Mouse (Mus musculus) MEL (cell line): ENCODE results near the gene Il10. TPM values are rescaled to one million over a fixed set of nuclear protein-coding genes. Genes with fewer than 3 reads are reported as not detected.

ENCODE experiments used
- DNase-seq: peaks from one replicate; pipeline ENCODE4 v3.0.0; 2011; ENCODE audit warnings: low read depth, low spot score
- H3K27ac ChIP-seq: 2 replicates; pipeline ENCODE4 v1.5.1; 2012; ENCODE audit warnings: low read depth, mild to moderate bottlenecking, control low read depth, low read length, moderate library complexity; ENCODE audit not compliant: control insufficient read depth
- H3K27me3 ChIP-seq, 2 experiments: fragments of 150-350 bp in 1 of 2; sonication (generic) in 1 of 2; 2 replicates each; pipeline ENCODE4 v1.6.1; 2012; ENCODE audit warnings: low read length in 2 of 2, mild to moderate bottlenecking in 2 of 2, improper control_type of control experiment in 1 of 2, moderate library complexity in 1 of 2; ENCODE audit not compliant: insufficient read depth in 2 of 2, control insufficient read depth in 1 of 2
- H3K36me3 ChIP-seq, 2 experiments: 2 replicates each; pipeline ENCODE4 v1.6.1; 2012 to 2014; ENCODE audit warnings: low read length in 2 of 2, improper control_type of control experiment in 1 of 2, inconsistent platforms in 1 of 2, mild to moderate bottlenecking in 1 of 2; ENCODE audit not compliant: insufficient read depth in 2 of 2, control insufficient read depth in 1 of 2
- H3K4me1 ChIP-seq, 2 experiments: fragments of 150-350 bp in 1 of 2; sonication (generic) in 1 of 2; 2 replicates each; pipeline ENCODE4 v1.6.1; 2012; ENCODE audit warnings: low read length in 2 of 2, improper control_type of control experiment in 1 of 2, mild to moderate bottlenecking in 1 of 2; ENCODE audit not compliant: insufficient read depth in 2 of 2, control insufficient read depth in 1 of 2
- H3K4me3 ChIP-seq, 2 experiments: fragments of 150-350 bp in 1 of 2; sonication (generic) in 1 of 2; 2 replicates each; pipeline ENCODE4 v1.5.1; 2012; ENCODE audit warnings: low read depth in 2 of 2, low read length in 2 of 2, mild to moderate bottlenecking in 2 of 2, moderate library complexity in 2 of 2, control low read depth in 1 of 2, improper control_type of control experiment in 1 of 2; ENCODE audit not compliant: control insufficient read depth in 1 of 2, insufficient read depth in 1 of 2
- H3K79me2 ChIP-seq: 2 replicates; pipeline ENCODE4 v1.6.1; 2012; ENCODE audit warnings: mild to moderate bottlenecking, low read length, moderate library complexity; ENCODE audit not compliant: control insufficient read depth, poor library complexity, insufficient read depth
- H3K9ac ChIP-seq: 2 replicates; pipeline ENCODE4 v1.6.1; 2012; ENCODE audit warnings: low read depth, mild to moderate bottlenecking, control low read depth, low read length, moderate library complexity; ENCODE audit not compliant: control insufficient read depth, poor library complexity, severe bottlenecking
- H3K9me3 ChIP-seq: fragments of 150-350 bp; sonication (generic); replicated peaks from 2 replicates; pipeline ENCODE4 v1.6.1; 2012; ENCODE audit warnings: mild to moderate bottlenecking, low read length, improper control_type of control experiment, moderate library complexity; ENCODE audit not compliant: insufficient read depth
- BHLHE40 ChIP-seq: IDR thresholded peaks from 2 replicates; pipeline ENCODE4 v1.6.1; 2012; ENCODE audit warnings: low read depth, mild to moderate bottlenecking, inconsistent platforms, low read length, improper control_type of control experiment, borderline replicate concordance
- ELF1 ChIP-seq: IDR thresholded peaks from 2 replicates; pipeline ENCODE4 v1.6.1; 2014; ENCODE audit warnings: low read depth, mild to moderate bottlenecking, inconsistent platforms, low read length, improper control_type of control experiment, moderate library complexity
- GATA1 ChIP-seq: IDR thresholded peaks from 2 replicates; pipeline ENCODE4 v1.6.1; 2011; ENCODE audit warnings: low read depth, low read length, improper control_type of control experiment
- HCFC1 ChIP-seq: IDR thresholded peaks from 2 replicates; pipeline ENCODE4 v1.6.1; 2012; ENCODE audit warnings: low read depth, mild to moderate bottlenecking, inconsistent platforms, low read length, improper control_type of control experiment, moderate library complexity
- KAT2A ChIP-seq: conservative IDR thresholded peaks from 2 replicates; pipeline ENCODE4 v1.6.1; 2012; ENCODE audit warnings: low read depth, low read length, improper control_type of control experiment, inconsistent platforms
- MAZ ChIP-seq: IDR thresholded peaks from 2 replicates; pipeline ENCODE4 v1.6.1; 2012; ENCODE audit warnings: low read depth, mild to moderate bottlenecking, inconsistent platforms, low read length, improper control_type of control experiment
- MXI1 ChIP-seq: IDR thresholded peaks from 2 replicates; pipeline ENCODE4 v1.6.1; 2011; ENCODE audit warnings: mild to moderate bottlenecking, low read depth, low read length, improper control_type of control experiment
- MYB ChIP-seq: IDR thresholded peaks from 2 replicates; pipeline ENCODE4 v1.6.1; 2011; ENCODE audit warnings: mild to moderate bottlenecking, low read depth, low read length, improper control_type of control experiment
- MYC ChIP-seq: IDR thresholded peaks from 2 replicates; pipeline ENCODE4 v1.6.1; 2011; ENCODE audit warnings: low read depth, mild to moderate bottlenecking, low read length, improper control_type of control experiment, moderate library complexity
- NELFE ChIP-seq: IDR thresholded peaks from 2 replicates; pipeline ENCODE4 v1.6.1; 2011; ENCODE audit warnings: low read depth, low read length, improper control_type of control experiment
- NRF1 ChIP-seq: IDR thresholded peaks from 2 replicates; pipeline ENCODE4 v1.6.1; 2014; ENCODE audit warnings: low read depth, mild to moderate bottlenecking, inconsistent platforms, low read length, improper control_type of control experiment, moderate library complexity; ENCODE audit not compliant: poor library complexity, insufficient read depth, severe bottlenecking
- POLR2AphosphoS2 ChIP-seq: IDR thresholded peaks from 2 replicates; pipeline ENCODE4 v1.6.1; 2011; ENCODE audit warnings: low read length, improper control_type of control experiment
- POLR2AphosphoS5 ChIP-seq: IDR thresholded peaks from 2 replicates; pipeline ENCODE4 v1.6.1; 2012; ENCODE audit warnings: low read depth, borderline replicate concordance, mild to moderate bottlenecking, inconsistent platforms, low read length, moderate library complexity, mixed read lengths
- SIN3A ChIP-seq: IDR thresholded peaks from 2 replicates; pipeline ENCODE4 v1.6.1; 2012; ENCODE audit warnings: low read length, improper control_type of control experiment, inconsistent platforms
- TBP ChIP-seq: IDR thresholded peaks from 2 replicates; pipeline ENCODE4 v1.8.0; 2011; ENCODE audit warnings: low read depth, low read length, improper control_type of control experiment
- TCF12 ChIP-seq: IDR thresholded peaks from 2 replicates; pipeline ENCODE4 v1.6.1; 2014; ENCODE audit warnings: low read depth, mild to moderate bottlenecking, inconsistent platforms, low read length, improper control_type of control experiment, moderate library complexity
- USF1 ChIP-seq: IDR thresholded peaks from 2 replicates; pipeline ENCODE4 v1.6.1; 2014; ENCODE audit warnings: low read depth, mild to moderate bottlenecking, inconsistent platforms, low read length, improper control_type of control experiment, moderate library complexity
- ZC3H11A ChIP-seq: IDR thresholded peaks from 2 replicates; pipeline ENCODE4 v1.6.1; 2012; ENCODE audit warnings: low read depth, mild to moderate bottlenecking, inconsistent platforms, low read length, improper control_type of control experiment
- ZKSCAN1 ChIP-seq: IDR thresholded peaks from 2 replicates; pipeline ENCODE4 v1.6.1; 2012; ENCODE audit warnings: low read depth, mild to moderate bottlenecking, inconsistent platforms, low read length, improper control_type of control experiment, moderate library complexity
- ZMIZ1 ChIP-seq: IDR thresholded peaks from 2 replicates; pipeline ENCODE4 v1.6.1; 2012; ENCODE audit warnings: low read depth, mild to moderate bottlenecking, inconsistent platforms, low read length, improper control_type of control experiment, moderate library complexity
- ZNF384 ChIP-seq: IDR thresholded peaks from 2 replicates; pipeline ENCODE4 v1.6.1; 2012; ENCODE audit warnings: low read depth, mild to moderate bottlenecking, inconsistent platforms, low read length, improper control_type of control experiment
- polyA plus RNA-seq, 2 experiments: library from polyadenylated mRNA; stranded (reverse) in 1 of 2; unstranded in 1 of 2; fragments of >175 nt in 1 of 2; fragments of >200 nt in 1 of 2; gene quantifications; 2 replicates each; pipeline versions ENCODE4 v1.2.1 to v1.2.4; 2012; ENCODE audit warnings: low replicate concordance in 2 of 2, low read depth in 1 of 2; ENCODE audit not compliant: insufficient read length in 2 of 2, insufficient read depth in 1 of 2, missing spikeins in 1 of 2
- total RNA-seq: library from RNA; depleted of rRNA; stranded (reverse); fragments of 300-350 nt; gene quantifications from 2 replicates; pipeline ENCODE4 v1.2.3, GENCODE M21; 2012

Il10 gene
- total and polyA plus RNA-seq, 3 experiments: not detected

- H3K36me3 ChIP-seq: no peaks in the 10 kb centered on the region
- H3K9ac ChIP-seq: no peak overlapping the region
- no peak overlapping the region for H3K27ac ChIP-seq
- H3K9me3 ChIP-seq: no peaks in the 10 kb centered on the region
- TF ChIP-seq BHLHE40: no peak
- no peak for DNase-seq
- H3K27me3 ChIP-seq: peaks cover 17% of the 10 kb centered on the region in 2 experiments
- no peaks in the 10 kb centered on the region for H3K4me1 ChIP-seq
- no peaks in the 10 kb centered on the region for H3K79me2 ChIP-seq
- no peak overlapping the region for H3K4me3 ChIP-seq
Observed at GRCm38 (mm10) chr1:130997441-130997840, 22.2 kb upstream of the Il10 start.

GRCm38 (mm10) chr1:130998321-130998720 lies 21.3 kb upstream of the Il10 start:
- Histone ChIP-seq H3K79me2 (no peaks in the 10 kb centered on the region), H3K4me1 (no peaks in the 10 kb centered on the region), H3K27me3 (peaks cover 17% of the 10 kb centered on the region in 2 experiments), H3K9ac (no peak overlapping the region)
- TF ChIP-seq POLR2AphosphoS5: no peak
- no peak for TF ChIP-seq SIN3A
- TF ChIP-seq, all 39 proteins: peak for 0
- H3K9me3 ChIP-seq: no peaks in the 10 kb centered on the region
- DNase-seq: no peak
- H3K27ac ChIP-seq: no peak overlapping the region
- no peak overlapping the region for H3K4me3 ChIP-seq
- H3K36me3 ChIP-seq: no peaks in the 10 kb centered on the region

- H3K27ac ChIP-seq: no peak overlapping the region
- H3K27me3 ChIP-seq: peaks cover 18 to 20% of the 10 kb centered on the region in 2 experiments
- H3K4me1 ChIP-seq: no peaks in the 10 kb centered on the region
- no peaks in the 10 kb centered on the region for H3K79me2 ChIP-seq
- H3K36me3 ChIP-seq: no peaks in the 10 kb centered on the region
- DNase-seq: no peak
- no peak overlapping the region for H3K4me3 ChIP-seq
- no peak overlapping the region for H3K9ac ChIP-seq
- TF ChIP-seq BHLHE40: no peak
- TF ChIP-seq MYC: no peak
- TF ChIP-seq GATA1: no peak
- no peak for TF ChIP-seq MYB
- TF ChIP-seq NRF1: no peak
- TF ChIP-seq SIN3A: no peak
- TF ChIP-seq TBP: no peak
- TF ChIP-seq MXI1: no peak
- no peak for TF ChIP-seq ZMIZ1
- no peak for TF ChIP-seq TCF12
- TF ChIP-seq KAT2A: no peak
- TF ChIP-seq USF1: no peak
- no peak for TF ChIP-seq ELF1
- no peak for TF ChIP-seq POLR2AphosphoS2
- TF ChIP-seq MAZ: no peak
- TF ChIP-seq ZNF384: no peak
- TF ChIP-seq ZKSCAN1: no peak
- TF ChIP-seq HCFC1: no peak
- TF ChIP-seq NELFE: no peak
- TF ChIP-seq ZC3H11A: no peak
- TF ChIP-seq, all 39 proteins: peak for 0
- no peaks in the 10 kb centered on the region for H3K9me3 ChIP-seq
Observed at GRCm38 (mm10) chr1:130999708-131000107, 19.9 kb upstream of the Il10 start.
